Mouse (Mus musculus): ENCODE measurements around the gene Gm21958. TPM values are rescaled to one million over a fixed set of nuclear protein-coding genes. Genes with fewer than 3 reads are reported as not detected.

Gm21958 gene
- 1 to 10 TPM in 2 of 3 experiments, not detected in 1; 1.1 TPM for polyA plus RNA-seq (2017; shearing (Covaris generic))

- no peak for ATAC-seq
Measured at GRCm38 (mm10) chr3:54714253-54714652, at the start of gene Gm21958. TSS of gene Gm21958 (minus strand) at chr3:54714353.

DNA sequence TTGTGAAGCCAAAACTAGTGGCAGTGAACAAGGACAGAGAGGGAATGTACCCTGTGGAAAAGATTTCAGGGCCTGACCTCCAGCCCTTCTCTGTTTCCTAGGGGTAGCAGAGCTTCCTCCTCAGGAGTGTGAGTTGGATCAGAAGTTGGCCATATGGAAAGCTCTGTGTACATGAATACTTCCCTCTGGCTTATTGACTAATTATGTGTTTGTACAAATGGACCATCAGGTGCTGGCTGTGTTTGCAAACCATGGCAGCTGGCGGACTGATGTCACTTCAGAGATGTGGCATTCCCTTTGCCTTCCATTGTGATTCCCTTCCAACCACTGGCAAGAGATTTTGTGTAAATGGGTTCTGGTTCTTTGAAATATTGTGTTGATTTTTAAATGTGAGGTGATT lies 47.1 kb upstream of the Gm21958 start:
- no peak for ATAC-seq

DNA sequence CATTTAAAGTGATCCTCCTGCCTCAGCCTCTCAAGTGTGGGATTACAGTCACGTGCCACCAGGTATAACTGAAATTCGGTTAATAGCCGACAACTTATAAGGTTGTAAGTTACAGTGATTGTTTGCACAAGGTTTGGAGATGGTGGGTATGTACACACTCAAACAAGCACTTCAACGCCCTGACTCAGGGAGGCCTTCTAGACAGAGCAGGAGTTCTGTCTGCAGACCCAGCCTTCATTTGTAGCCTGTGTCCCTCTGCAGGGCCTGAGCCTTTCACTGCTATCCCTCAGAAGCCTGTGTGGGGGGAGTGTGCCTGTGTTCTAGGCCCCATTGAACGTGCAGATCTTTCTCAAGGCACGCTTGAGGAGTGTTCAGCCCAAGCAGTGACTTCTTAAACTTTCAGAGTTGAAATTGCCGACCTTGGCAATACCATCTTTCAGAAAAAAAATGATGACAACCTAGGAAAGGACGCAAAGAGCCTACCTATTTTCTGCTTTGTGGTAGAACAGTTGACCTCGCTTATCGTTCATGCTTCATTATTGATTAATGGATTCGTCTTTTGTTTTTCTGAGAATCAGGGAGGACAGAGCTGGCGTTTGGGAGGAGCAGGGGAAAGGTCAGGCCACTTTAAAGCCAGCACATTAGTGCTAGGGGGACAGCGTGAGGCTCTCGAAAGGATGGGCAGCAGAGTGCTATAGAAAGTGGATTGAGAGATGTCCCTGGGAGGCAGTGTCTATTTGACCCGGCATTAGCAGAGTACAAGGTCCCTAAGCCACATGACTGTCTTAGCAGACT lies 46.4 kb upstream of the Gm21958 start:
- ATAC-seq = no peak

GRCm38 (mm10) chr3:54759211-54759610 lies 45.1 kb upstream of the Gm21958 start:
- ATAC-seq = no peak

DNA sequence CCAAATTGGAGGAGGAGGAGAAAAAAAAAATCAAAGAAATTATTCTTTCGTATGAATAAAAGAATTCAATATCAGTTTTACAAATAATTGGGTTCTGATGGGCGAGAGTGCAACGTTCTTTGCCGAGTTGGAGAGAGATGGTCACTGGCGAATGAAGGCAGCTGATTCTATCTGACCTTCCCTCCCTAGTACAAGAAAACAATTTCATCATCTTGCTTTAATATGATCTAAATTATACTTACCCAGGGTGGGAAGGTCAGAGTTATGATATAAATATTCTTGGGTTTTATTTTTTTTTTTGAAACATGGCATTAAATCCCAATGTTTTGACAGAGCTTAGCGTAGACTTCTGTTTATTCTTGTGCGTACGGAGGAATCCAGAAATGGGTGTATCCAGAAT lies 43.3 kb upstream of the Gm21958 start:
- no peak for ATAC-seq

DNA sequence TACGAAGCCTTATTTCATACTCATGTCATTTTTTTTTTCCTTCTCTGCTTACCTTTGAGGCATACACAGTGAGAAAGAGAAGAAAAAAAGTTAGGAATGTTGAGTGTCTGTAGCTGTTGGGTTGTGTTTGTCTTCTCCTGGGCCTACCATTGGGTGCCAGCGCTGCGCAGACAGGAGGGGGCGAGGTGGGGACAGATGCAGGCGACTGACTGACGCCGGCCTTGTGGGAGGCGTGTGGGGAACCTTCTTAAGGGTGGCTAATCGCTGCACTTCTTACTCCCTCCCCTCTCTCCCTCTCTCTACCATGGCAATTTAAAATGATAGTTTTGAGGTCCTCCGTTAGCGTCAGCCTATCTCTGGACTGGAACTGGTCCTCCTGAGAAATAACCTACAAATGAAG lies 41.9 kb upstream of the Gm21958 start:
- ATAC-seq = no peak

GRCm38 (mm10) chr3:54755145-54756041 lies 41.2 kb upstream of the Gm21958 start, which contains the start of gene Smad9:
TSS of gene Smad9 (plus strand) at chr3:54755582.
- ATAC-seq = no peak

- no peak for ATAC-seq
Measured at GRCm38 (mm10) chr3:54753411-54753810, 39.3 kb upstream of the Gm21958 start.

GRCm38 (mm10) chr3:54745799-54746198 lies 31.6 kb upstream of the Gm21958 start:
- peak; percentile 28 for ATAC-seq

DNA sequence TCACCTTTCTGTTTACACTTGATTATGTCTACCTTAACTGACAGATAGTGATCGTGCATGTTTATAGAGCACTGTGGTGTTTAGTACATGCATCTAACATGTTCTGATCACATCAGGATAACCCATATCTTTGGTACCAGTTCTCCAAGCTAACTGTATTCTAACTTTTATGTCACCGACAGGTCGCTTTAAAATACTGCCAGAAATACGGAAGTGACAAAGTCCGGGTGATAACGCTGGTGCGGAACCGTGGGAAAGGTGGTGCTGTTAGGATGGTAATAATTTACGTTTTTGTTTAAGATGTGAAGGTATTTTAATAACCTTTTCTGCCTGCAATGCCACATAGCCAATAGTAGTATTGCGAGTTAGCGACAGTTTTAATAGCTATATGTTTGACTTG lies 27.8 kb upstream of the Gm21958 start:
- no peak for ATAC-seq

DNA sequence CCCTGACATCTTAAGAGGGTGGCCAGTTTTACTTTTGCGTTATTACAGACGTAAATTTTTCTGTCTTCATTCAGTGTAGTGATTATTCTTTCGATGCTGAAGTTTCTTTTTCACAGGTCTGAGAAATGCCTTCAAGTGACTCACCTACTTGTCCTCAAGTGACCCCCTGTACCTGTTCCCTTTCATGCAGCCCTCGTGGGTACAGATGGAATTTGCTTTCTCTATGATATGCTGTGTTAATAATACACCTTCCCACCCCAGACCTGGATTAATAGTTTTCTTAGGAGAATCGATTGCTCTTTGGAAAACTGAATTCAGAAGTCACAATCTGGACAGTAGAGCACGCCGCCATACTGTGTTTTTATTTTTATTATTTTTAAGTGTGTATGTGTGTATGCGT lies 23.2 kb upstream of the Gm21958 start:
- no peak for ATAC-seq

DNA sequence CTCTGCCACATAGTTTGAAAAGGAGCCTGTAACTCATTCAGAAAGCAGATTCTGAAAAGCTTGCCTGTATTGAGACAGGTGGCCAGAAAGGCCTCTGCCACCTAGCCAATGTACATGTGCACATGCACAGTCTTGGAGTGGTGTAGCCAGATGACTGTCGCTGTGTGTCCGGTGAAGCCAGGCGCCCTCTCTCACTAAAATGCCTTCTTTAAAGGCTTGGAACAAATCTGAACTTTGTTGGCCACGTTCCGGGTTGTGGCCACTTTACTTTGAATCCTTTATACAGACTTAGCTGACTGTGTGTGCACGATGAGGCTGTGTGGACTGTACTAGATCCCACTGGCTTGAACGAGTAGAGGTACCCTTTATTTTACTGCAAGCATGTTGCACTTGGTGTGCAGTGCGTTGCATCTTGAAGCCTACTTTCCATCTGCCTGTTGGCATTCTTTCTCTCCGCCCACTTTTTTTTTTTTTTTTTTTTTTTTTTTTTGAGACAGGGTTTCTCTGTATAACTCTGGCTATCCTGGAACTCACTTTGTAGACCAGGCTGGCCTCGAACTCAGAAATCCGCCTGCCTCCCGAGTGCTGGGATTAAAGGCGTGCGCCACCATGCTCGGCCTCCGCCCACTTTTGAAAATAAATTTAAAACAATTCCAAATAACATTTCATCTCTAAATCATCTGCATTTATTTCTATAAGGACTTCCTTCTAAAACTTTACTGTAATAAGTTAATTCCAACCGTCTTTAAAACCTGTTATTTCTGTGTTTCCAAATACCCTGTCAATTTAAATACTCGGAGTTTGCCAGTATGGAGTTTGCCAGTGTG lies 22.2 kb upstream of the Gm21958 start:
- no peak for ATAC-seq

DNA sequence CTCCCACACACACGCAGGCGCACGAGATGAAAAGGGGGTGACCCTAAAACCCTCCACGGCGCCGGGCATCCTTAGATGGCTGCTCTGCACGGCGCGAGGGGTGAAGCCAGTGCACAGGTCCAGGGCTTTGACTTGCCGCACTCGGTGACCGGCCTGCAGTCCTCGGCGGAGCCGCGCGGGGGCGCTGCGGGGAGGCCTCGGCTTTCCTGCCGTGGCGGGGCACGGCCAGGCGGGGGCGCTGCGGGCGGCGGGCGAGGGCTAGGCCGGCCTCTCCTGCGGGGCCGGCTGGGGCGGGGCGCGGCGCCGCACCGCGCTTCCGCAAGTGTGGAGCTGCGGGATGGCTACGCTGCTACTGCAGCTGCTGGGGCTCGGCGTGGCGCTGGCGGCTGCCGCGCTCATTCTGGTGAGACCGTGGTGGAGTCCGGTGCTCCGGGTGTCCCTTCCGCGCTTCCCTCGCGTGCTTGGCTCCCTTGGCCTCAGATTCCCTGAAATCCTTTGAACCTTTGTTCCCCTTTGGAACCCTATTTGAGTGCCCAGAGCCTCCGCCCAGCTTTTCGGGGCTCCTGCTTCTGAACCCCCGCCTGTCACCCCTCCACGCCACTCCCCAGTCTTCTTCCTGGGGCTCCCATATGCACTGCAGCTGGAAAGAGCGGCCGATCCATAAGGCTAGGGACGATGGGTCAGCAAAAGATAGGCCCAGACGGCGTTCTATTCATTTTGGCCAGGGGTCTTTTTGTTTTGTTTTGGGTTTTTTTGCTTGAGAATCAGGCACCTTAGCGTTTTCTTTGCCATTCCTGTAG lies 21.3 kb upstream of the Gm21958 start, which contains the start of the genes Exosc8 and Alg5:
Gene Exosc8 (minus strand): TSS at position 147 of the 800 bp plus-strand sequence.
Gene Alg5 (plus strand): TSS at position 293 of the 800 bp plus-strand sequence.
- ATAC-seq = peak; percentile 74

DNA sequence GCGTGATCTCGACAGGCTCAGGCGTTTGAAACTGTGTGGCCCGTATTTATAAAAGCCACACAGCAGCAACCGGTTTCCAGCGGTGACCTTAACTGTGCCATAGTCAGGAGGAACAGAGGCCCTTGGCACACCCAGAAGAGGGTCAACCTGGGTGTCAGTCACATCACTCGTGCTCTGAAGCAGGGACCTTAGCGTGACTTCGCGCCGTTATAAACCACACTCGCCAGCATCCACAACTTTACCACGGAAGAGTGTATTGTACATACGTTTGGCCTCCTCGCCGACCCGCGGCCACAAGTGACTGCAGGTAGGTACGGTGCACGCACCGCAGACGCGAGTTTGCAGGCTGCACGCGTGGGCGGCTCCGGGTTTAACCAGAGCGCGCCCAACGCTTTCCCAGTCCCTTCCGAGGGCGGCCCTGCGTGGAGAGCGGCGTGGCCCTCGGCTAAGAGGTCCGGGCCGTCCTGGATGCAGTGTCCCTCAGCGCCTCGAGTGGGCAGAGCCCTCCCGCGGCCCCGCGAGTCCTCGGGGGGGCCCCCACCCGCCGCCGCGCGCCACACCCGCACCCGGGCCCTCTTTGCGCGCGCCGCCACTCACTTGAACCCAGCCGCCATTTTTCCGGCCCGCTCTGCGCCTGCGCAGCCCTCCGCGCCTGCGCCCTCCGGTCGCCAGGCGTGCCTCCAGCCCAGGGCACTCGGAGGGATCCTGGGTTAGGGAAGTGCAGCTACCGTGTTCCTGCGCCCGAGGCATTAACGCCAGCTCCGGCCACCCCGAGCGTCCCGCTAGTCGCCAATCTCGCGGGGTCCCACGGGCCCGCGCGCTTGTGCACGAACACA lies 20.5 kb upstream of the Gm21958 start:
- peak; percentile 74 for ATAC-seq

GRCm38 (mm10) chr3:54732371-54732770 lies 18.2 kb upstream of the Gm21958 start:
- no peak for ATAC-seq

- no peak for ATAC-seq
Measured at GRCm38 (mm10) chr3:54731626-54732150, 17.5 kb upstream of the Gm21958 start.

DNA sequence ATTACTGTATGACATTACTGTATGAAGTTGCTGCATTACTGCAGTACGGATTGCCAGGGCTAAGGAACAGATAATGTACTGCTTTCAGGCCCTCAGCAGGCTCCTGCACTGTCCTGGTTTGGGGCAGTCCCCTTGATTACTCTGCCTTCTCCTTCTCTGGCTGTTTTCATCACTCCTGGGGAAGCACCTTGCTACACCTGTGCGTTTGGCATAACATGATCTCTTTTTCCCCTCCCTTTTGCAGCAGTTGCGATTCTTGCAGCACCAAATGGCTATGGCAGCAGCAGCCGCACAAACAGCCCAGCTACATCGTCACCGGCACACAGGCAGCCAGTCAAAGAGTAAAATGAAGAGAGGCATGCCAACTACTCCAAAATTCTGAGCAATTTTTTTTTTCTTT lies 13.9 kb upstream of the Gm21958 start:
- no peak for ATAC-seq

DNA sequence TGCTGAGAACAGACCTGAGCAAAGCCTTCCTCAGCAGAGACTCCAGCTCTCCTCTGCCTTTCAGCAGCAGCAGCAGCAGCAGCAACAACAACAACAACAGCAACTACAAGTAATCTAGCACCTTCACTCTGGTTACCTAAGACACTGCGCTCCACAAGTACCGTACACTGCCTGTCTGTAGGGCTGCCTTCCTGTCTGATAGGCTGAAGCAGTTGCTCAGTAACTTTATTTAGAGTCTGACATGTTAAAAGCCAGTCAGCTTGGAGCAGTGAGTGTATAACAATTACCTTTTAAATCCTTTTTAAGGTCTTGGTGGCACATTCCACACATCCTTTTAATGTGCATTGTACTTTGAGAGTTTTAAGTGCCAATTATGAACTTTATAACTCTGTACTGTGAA lies 13.4 kb upstream of the Gm21958 start:
- ATAC-seq = peak; percentile 6

DNA sequence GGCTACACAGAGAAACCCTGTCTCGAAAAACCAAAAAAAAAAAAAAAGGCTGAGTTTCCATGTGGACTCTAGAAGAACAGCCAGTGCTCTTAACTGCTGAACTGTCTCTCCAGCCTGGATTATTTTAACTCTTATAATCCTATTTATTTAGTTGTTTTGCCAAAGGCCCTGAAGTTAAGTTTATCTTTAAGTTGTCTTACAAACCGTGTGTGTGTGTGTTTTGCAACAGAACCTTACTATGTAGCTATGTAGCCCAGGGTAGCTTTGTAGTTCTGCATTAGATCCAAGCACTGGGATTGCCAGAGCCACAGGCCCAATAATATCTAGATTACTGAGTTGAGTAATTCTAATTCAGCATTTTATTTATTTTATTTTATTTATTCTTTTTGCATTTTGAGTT lies 11.2 kb upstream of the Gm21958 start:
- no peak for ATAC-seq

GRCm38 (mm10) chr3:54723741-54724500 lies 9.8 kb upstream of the Gm21958 start:
- ATAC-seq = peak; percentile 90

Measured in inflammation-experienced regulatory T-cells, adult 6 months (primary cell).